Mouse (Mus musculus): ENCODE data around the gene Pde9a.

The Pde9a gene

GRCm38 (mm10) chr17:31519344-31519945 lies 133.4 kb downstream of the Pde9a start:
- DNase-seq (ENCODE audit: low spot score), result no peak

- peak; percentile 94 for DNase-seq (ENCODE audit: low spot score)
These were observed 134.2 kb downstream of the Pde9a start, which contains the start of the genes Wdr4 and Ndufv3 for GRCm38 (mm10) chr17:31519946-31520838. Gene Wdr4, minus strand, starts transcription at chr17:31519980. Gene Ndufv3, plus strand, starts transcription at chr17:31520115.

- no peak for DNase-seq (ENCODE audit: low spot score)
These were observed 134.9 kb downstream of the Pde9a start for GRCm38 (mm10) chr17:31520895-31521294.

GRCm38 (mm10) chr17:31521948-31522347 lies 135.9 kb downstream of the Pde9a start:
- no peak for DNase-seq (ENCODE audit: low spot score)

- no peak for DNase-seq (ENCODE audit: low spot score)
These were observed 139.1 kb downstream of the Pde9a start for GRCm38 (mm10) chr17:31525114-31525513.

GRCm38 (mm10) chr17:31525816-31526215 lies 139.8 kb downstream of the Pde9a start:
- no peak for DNase-seq (ENCODE audit: low spot score)

Data from urinary bladder, postnatal 10 days (tissue).